Comparison of ENCODE assay signal across 9 mouse cellular contexts in the genomic region with DNA sequence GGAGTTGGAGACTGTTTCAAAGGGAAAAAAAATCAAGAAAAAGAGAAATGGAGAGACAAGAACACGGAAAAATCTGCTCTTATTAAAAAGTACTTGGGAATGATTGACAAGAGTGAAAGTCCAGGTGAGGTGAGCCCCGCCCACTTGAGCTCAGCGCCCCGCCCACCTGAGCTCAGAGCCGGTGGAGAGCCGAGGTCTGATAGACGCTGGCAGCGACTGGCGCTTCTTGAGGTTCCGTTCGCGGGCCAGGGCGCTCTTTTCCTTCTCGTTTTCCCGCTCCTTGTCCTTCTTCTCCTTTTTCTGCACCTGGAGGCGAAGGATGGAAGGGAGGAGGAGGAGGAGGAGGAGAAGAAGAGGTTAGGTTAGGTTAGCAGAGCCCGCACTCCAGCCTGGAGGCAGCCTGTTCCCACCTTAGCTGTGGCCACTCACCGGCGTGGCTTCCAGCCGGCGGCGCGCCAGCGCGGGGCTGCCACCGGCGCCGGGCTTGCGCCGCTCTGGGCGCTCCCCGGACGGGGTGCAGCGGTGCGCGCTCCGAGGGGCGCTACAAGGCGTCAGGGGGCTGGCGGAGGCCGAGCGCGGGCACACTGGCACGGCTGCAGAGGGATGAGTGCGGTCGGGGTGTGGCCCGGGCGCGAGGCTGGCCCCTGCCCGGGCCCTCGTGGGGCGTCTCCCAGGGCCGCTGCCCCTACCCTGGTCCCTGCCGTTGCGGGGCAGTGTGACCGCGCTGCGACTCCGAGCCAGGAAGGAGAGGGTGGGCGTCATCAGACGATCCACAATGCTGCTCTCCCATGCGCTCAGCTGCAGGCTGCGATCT. TPM values are rescaled to one million over a fixed set of nuclear protein-coding genes. Genes with fewer than 3 reads are reported as not detected.
DNase-seq lines count a peak whose midpoint lies in the region; ATAC-seq and TF ChIP-seq lines count a peak whose summit lies in the region.
"Had no signal": no experiment of that assay in that cellular context is flagged by ENCODE, and none has a peak within 500 bp of the region (broad histone marks: within the 10 kb centered on the region; RNA-seq: fewer than 3 reads in every experiment).

No protein-coding gene starts in this region.

- H3K4me3 ChIP-seq in liver, embryonic 12.5 days = no peak overlapping the region
- H3K4me3 ChIP-seq in embryonic facial prominence, embryonic 12.5 days = no peak overlapping the region
- no peak overlapping the region for H3K4me3 ChIP-seq in olfactory bulb, adult 2 months (ENCODE audit: insufficient read depth, low read depth, low read length)
- H3K4me3 ChIP-seq: embryonic facial prominence, embryonic 13.5 days had no signal

- 75% methylated on average over 63 of the region's 63 CpGs for WGBS in liver, embryonic 12.5 days (ENCODE audit: insufficient replicate concordance)
- 52% methylated on average over 63 of the region's 63 CpGs for WGBS in embryonic facial prominence, embryonic 12.5 days
- 51% methylated on average over 63 of the region's 63 CpGs for WGBS in olfactory bulb, adult 2 months

- no peak overlapping the region for H3K9ac ChIP-seq in liver, embryonic 12.5 days
- no peak overlapping the region for H3K9ac ChIP-seq in embryonic facial prominence, embryonic 12.5 days
- H3K9ac ChIP-seq: embryonic facial prominence, embryonic 13.5 days had no signal

- H3K27ac ChIP-seq in liver, embryonic 12.5 days = no peak overlapping the region
- no peak overlapping the region for H3K27ac ChIP-seq in embryonic facial prominence, embryonic 12.5 days
- H3K27ac ChIP-seq in olfactory bulb, adult 2 months (ENCODE audit: insufficient read depth, low read depth, low read length) = peak overlapping the region; percentile 73
- H3K27ac ChIP-seq: embryonic facial prominence, embryonic 13.5 days had no signal

- no peaks in the 10 kb centered on the region for H3K9me3 ChIP-seq in liver, embryonic 12.5 days (replicated peaks)
- H3K9me3 ChIP-seq in embryonic facial prominence, embryonic 12.5 days = no peaks in the 10 kb centered on the region
- H3K9me3 ChIP-seq: embryonic facial prominence, embryonic 13.5 days had no signal

- peak; percentile 40 for DNase-seq in liver
- DNase-seq in kidney, postnatal 14 days = peak; percentile 75
- no peak for DNase-seq in gastrocnemius, adult 18-20 months (ENCODE audit: low spot score)
- no peak for DNase-seq in urinary bladder, postnatal 4 days (ENCODE audit: low spot score in 2 of 2)
- DNase-seq in layer of hippocampus, postnatal 25 days (ENCODE audit: extremely low spot score in 1 of 2, low spot score in 1 of 2) = no peak

- peaks cover 6% of the 10 kb centered on the region for H3K4me1 ChIP-seq in liver, embryonic 12.5 days
- H3K4me1 ChIP-seq in embryonic facial prominence, embryonic 12.5 days = no peaks in the 10 kb centered on the region
- peaks cover 42% of the 10 kb centered on the region for H3K4me1 ChIP-seq in olfactory bulb, adult 2 months (ENCODE audit: control insufficient read depth, insufficient read depth, low read length)

- H3K36me3 ChIP-seq in liver, embryonic 12.5 days = peaks cover 95% of the 10 kb centered on the region
- H3K36me3 ChIP-seq in embryonic facial prominence, embryonic 12.5 days = peaks cover 98% of the 10 kb centered on the region

- no peaks in the 10 kb centered on the region for H3K27me3 ChIP-seq in liver, embryonic 12.5 days (replicated peaks)
- no peaks in the 10 kb centered on the region for H3K27me3 ChIP-seq in embryonic facial prominence, embryonic 12.5 days
- H3K27me3 ChIP-seq: embryonic facial prominence, embryonic 13.5 days had no signal

- ATAC-seq in liver, embryonic 12.5 days = no peak
- no peak for ATAC-seq in embryonic facial prominence, embryonic 12.5 days (ENCODE audit: insufficient number of reproducible peaks, insufficient read depth, low FRiP score, low TSS enrichment)

- TF ChIP-seq CTCF in olfactory bulb, adult 2 months (IDR thresholded peaks at IDR 0.05; ENCODE audit: insufficient read depth, low read depth, low read length) = no peak

- no peak overlapping the region for H3K4me2 ChIP-seq in liver, embryonic 12.5 days
- 0 out of 2 replicates have a peak overlapping the region, but pooled peaks have one; percentile 11 for H3K4me2 ChIP-seq in embryonic facial prominence, embryonic 12.5 days (replicated peaks)
- H3K4me2 ChIP-seq: embryonic facial prominence, embryonic 13.5 days had no signal

- TF ChIP-seq POLR2A in olfactory bulb, adult 2 months (IDR thresholded peaks at IDR 0.05; ENCODE audit: insufficient read depth, low read depth, low read length) = no peak

RNA-seq across cellular contexts. Expression of gene Map7d1, which starts 19.5 kb away (rescaled TPM):
- polyA plus RNA-seq in liver, embryonic 12.5 days (2016; fragmentation: Nextera tagmentation; extraction: Ambion mirVana) = 20.9 and 23.3 TPM in 2 replicates
- polyA plus RNA-seq in embryonic facial prominence, embryonic 12.5 days (2016; fragmentation: Nextera tagmentation; extraction: Ambion mirVana) = 95.8 and 102 TPM in 2 replicates
- 379 TPM in 1 of 2 replicates, not detected in the other for polyA plus RNA-seq in olfactory bulb, adult 2 months (2012; ENCODE audit: insufficient read depth, insufficient read length, low replicate concordance, missing spikeins)
- 100 to 1,000 TPM; 185 to 200 TPM for total RNA-seq in gastrocnemius, adult 18-20 months (2021)
- 100 to 1,000 TPM; 242 to 265 TPM for total RNA-seq in layer of hippocampus, postnatal 25 days (2021)

RNA-seq across cellular contexts. Expression of gene Trappc3, which starts 25.5 kb away (rescaled TPM):
- polyA plus RNA-seq in liver, embryonic 12.5 days (2016; fragmentation: Nextera tagmentation; extraction: Ambion mirVana) = 43.7 and 44.0 TPM in 2 replicates
- polyA plus RNA-seq in embryonic facial prominence, embryonic 12.5 days (2016; fragmentation: Nextera tagmentation; extraction: Ambion mirVana) = 113 and 115 TPM in 2 replicates
- polyA plus RNA-seq in olfactory bulb, adult 2 months (2012; ENCODE audit: insufficient read depth, insufficient read length, low replicate concordance, missing spikeins) = 342 TPM in 1 of 2 replicates, not detected in the other
- total RNA-seq in gastrocnemius, adult 18-20 months (2021) = 10 to 100 TPM; 21.0 to 26.8 TPM
- 10 to 100 TPM; 84.7 to 84.9 TPM for total RNA-seq in layer of hippocampus, postnatal 25 days (2021)

RNA-seq across cellular contexts. Expression of gene Thrap3, which starts 34.1 kb away (rescaled TPM):
- 162 and 163 TPM in 2 replicates for polyA plus RNA-seq in liver, embryonic 12.5 days (2016; fragmentation: Nextera tagmentation; extraction: Ambion mirVana)
- 298 and 302 TPM in 2 replicates for polyA plus RNA-seq in embryonic facial prominence, embryonic 12.5 days (2016; fragmentation: Nextera tagmentation; extraction: Ambion mirVana)
- polyA plus RNA-seq in olfactory bulb, adult 2 months (2012; ENCODE audit: insufficient read depth, insufficient read length, low replicate concordance, missing spikeins) = 165 and 783 TPM in 2 replicates
- 100 to 1,000 TPM in 1 of 2 experiments, 10 to 100 TPM in 1; 94.1 to 101 TPM for total RNA-seq in gastrocnemius, adult 18-20 months (2021)
- total RNA-seq in layer of hippocampus, postnatal 25 days (2021) = 100 to 1,000 TPM; 133 to 154 TPM

RNA-seq across cellular contexts. Expression of gene Col8a2, which starts 49.9 kb away (rescaled TPM):
- polyA plus RNA-seq in liver, embryonic 12.5 days (2016; fragmentation: Nextera tagmentation; extraction: Ambion mirVana) = 1.8 and 2.3 TPM in 2 replicates
- 47.6 and 49.8 TPM in 2 replicates for polyA plus RNA-seq in embryonic facial prominence, embryonic 12.5 days (2016; fragmentation: Nextera tagmentation; extraction: Ambion mirVana)
- not detected in 2 replicates for polyA plus RNA-seq in olfactory bulb, adult 2 months (2012; ENCODE audit: insufficient read depth, insufficient read length, low replicate concordance, missing spikeins)
- total RNA-seq in gastrocnemius, adult 18-20 months (2021) = 1 to 10 TPM in 1 of 2 experiments, under 1 TPM in 1; 0.89 to 1.4 TPM
- 1 to 10 TPM; 1.2 to 1.5 TPM for total RNA-seq in layer of hippocampus, postnatal 25 days (2021)

Comparison
In these comparisons a context has a peak if more than half of its experiments do, and no peak if none do; other contexts are left out.
1. DNase-seq: peak in liver (single experiment) and kidney, postnatal 14 days (single experiment); none in gastrocnemius, adult 18-20 months (single experiment), urinary bladder, postnatal 4 days (0 of 2) and layer of hippocampus, postnatal 25 days (0 of 2).